Comparison of ENCODE assay signal across 18 mouse cellular contexts in genomic region chr6:97781316-97781715, GRCm38 (mm10).
"Had no signal": no experiment of that assay in that cellular context is flagged by ENCODE, and none has a peak within 500 bp of the region (broad histone marks: within the 10 kb centered on the region; RNA-seq: fewer than 3 reads in every experiment).

No protein-coding gene starts in this region.

- H3K4me3 ChIP-seq: layer of hippocampus, adult 2 months; limb, embryonic 10.5 days; limb, embryonic 13.5 days; liver, embryonic 12.5 days; liver, embryonic 15.5 days; lung, embryonic 15.5 days; midbrain, embryonic 13.5 days had no signal

- H3K27ac ChIP-seq: kidney, postnatal 0 days; layer of hippocampus, adult 2 months; limb, embryonic 10.5 days; limb, embryonic 13.5 days; liver, embryonic 12.5 days; liver, embryonic 15.5 days; lung, embryonic 15.5 days; macrophage; midbrain, embryonic 13.5 days had no signal

- H3K9me3 ChIP-seq: limb, embryonic 10.5 days; limb, embryonic 13.5 days; liver, embryonic 12.5 days; liver, embryonic 15.5 days; lung, embryonic 15.5 days; midbrain, embryonic 13.5 days had no signal

- H3K36me3 ChIP-seq: limb, embryonic 10.5 days; limb, embryonic 13.5 days; liver, embryonic 12.5 days; liver, embryonic 15.5 days; lung, embryonic 15.5 days; midbrain, embryonic 13.5 days had no signal

- ATAC-seq: liver, embryonic 12.5 days; midbrain, embryonic 13.5 days had no signal

- H3K27me3 ChIP-seq: limb, embryonic 13.5 days; liver, embryonic 12.5 days; liver, embryonic 15.5 days; lung, embryonic 15.5 days; midbrain, embryonic 13.5 days had no signal

- H3K4me2 ChIP-seq: limb, embryonic 13.5 days; liver, embryonic 12.5 days; liver, embryonic 15.5 days; lung, embryonic 15.5 days; midbrain, embryonic 13.5 days had no signal

- H3K4me1 ChIP-seq: limb, embryonic 10.5 days; limb, embryonic 13.5 days; liver, embryonic 12.5 days; liver, embryonic 15.5 days; lung, embryonic 15.5 days; midbrain, embryonic 13.5 days had no signal

- DNase-seq: kidney, adult 2 months; kidney, postnatal 25 days; layer of hippocampus, adult 9-11 months; liver; lung, adult 18-20 months; right cerebral cortex, adult 18-20 months; right cerebral cortex, postnatal 25 days; thymus, adult 18-20 months; thymus, postnatal 36 days had no signal

- H3K9ac ChIP-seq: limb, embryonic 13.5 days; liver, embryonic 12.5 days; liver, embryonic 15.5 days; lung, embryonic 15.5 days; midbrain, embryonic 13.5 days had no signal
